Mouse (Mus musculus) 416B (cell line): ENCODE results near the gene Enthd1.

Experiments
- DNase-seq: peaks from one replicate; pipeline ENCODE4 v3.0.0; 2011; ENCODE audit warnings: low read depth

Enthd1 gene

GRCm38 (mm10) chr15:80574211-80575040 is 9.5 kb upstream of the Enthd1 start:
- DNase-seq, result no peak

- no peak for DNase-seq
Measured at GRCm38 (mm10) chr15:80572811-80573520, 8.0 kb upstream of the Enthd1 start.

GRCm38 (mm10) chr15:80572291-80572690 is 7.3 kb upstream of the Enthd1 start, which contains the start of gene Grap2:
Gene Grap2 (plus strand): TSS chr15:80572594.
- peak; percentile 74 for DNase-seq

- no peak for DNase-seq
Measured at GRCm38 (mm10) chr15:80571611-80572010, 6.7 kb upstream of the Enthd1 start.

GRCm38 (mm10) chr15:80570226-80570625 is 5.3 kb upstream of the Enthd1 start:
- DNase-seq, result no peak

- DNase-seq, result no peak
Measured at GRCm38 (mm10) chr15:80569205-80569604, 4.2 kb upstream of the Enthd1 start.

GRCm38 (mm10) chr15:80567731-80568130 is 2.8 kb upstream of the Enthd1 start:
- no peak for DNase-seq

- no peak for DNase-seq
Measured at GRCm38 (mm10) chr15:80567139-80567538, 2.2 kb upstream of the Enthd1 start.

GRCm38 (mm10) chr15:80566696-80567095 is 1.7 kb upstream of the Enthd1 start:
- no peak for DNase-seq

- DNase-seq, result peak; percentile 50
Measured at GRCm38 (mm10) chr15:80563634-80564208, 1.2 kb downstream of the Enthd1 start.

GRCm38 (mm10) chr15:80562446-80562845 is 2.5 kb downstream of the Enthd1 start:
- DNase-seq, result peak; percentile 51

GRCm38 (mm10) chr15:80560646-80561580 is 4.0 kb downstream of the Enthd1 start:
- DNase-seq, result peak; percentile 96

GRCm38 (mm10) chr15:80559978-80560377 is 5.0 kb downstream of the Enthd1 start:
- DNase-seq, result peak; percentile 42

GRCm38 (mm10) chr15:80559534-80559933 is 5.4 kb downstream of the Enthd1 start:
- no peak for DNase-seq

GRCm38 (mm10) chr15:80557745-80558144 is 7.2 kb downstream of the Enthd1 start:
- DNase-seq, result peak; percentile 23

GRCm38 (mm10) chr15:80556021-80556420 is 8.9 kb downstream of the Enthd1 start:
- DNase-seq, result no peak

- DNase-seq, result peak; percentile 68
Measured at GRCm38 (mm10) chr15:80554860-80555822, 9.8 kb downstream of the Enthd1 start.

- DNase-seq, result no peak
Measured at GRCm38 (mm10) chr15:80545430-80545829, 19.5 kb downstream of the Enthd1 start.

GRCm38 (mm10) chr15:80544115-80544514 is 20.8 kb downstream of the Enthd1 start:
- peak; percentile 46 for DNase-seq

GRCm38 (mm10) chr15:80538671-80539340 is 26.1 kb downstream of the Enthd1 start:
- DNase-seq, result no peak
